Mouse (Mus musculus) right cerebral cortex, postnatal 14 days (tissue): ENCODE measurements at regions not wholly inside any gene's neighbourhood (a gene's known extent, or its start where the extent isn't known, plus 50 kb on each side); places are given as distances from the start of the nearest gene placed in this dataset.

ENCODE experiments used
- DNase-seq: peaks from one replicate; pipeline ENCODE4 v3.0.0; 2022

DNA sequence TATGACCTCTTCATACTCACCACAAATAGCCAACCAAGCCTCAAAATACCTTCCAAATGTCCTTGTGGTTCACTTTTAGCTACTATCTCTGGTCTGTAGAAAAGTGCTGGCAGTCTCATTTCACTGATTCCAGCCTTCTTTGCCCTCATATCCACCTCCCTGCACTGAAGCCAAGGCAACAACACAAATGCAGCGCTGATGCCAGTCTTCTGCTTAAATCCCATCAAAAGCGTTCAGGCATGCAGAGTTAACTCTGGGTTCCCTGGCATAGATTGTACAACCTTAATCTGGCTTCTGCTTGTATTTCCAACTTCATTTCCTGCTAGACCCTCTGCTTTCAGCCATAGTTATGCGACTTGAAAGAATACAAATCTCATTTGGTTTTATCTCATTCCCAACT, 362.9 kb upstream of the Fam49a start:
- DNase-seq = no peak

DNA sequence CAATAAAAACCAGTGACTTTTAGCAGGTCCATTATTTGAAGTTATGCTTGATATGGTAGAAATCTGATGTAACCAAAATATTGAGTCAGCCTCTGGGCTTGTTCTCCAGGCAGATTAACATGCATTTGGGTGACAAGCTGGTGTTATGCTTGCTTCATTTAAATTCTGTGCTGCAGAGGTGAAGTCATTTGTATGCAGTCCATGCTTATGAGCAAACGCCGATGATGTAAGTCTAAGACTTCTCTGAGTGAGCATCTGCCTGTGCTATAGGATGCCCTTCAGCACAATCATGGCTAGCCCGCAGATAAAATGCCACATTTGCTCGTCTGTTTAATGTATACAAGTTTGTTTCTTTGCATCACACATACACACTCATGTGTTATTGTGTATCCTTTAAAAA, 355.4 kb upstream of the Fam49a start:
- DNase-seq = no peak
